Mouse (Mus musculus) macrophage (primary cell): Measurements from ENCODE around the gene Gm1110. TPM values are rescaled to one million over a fixed set of nuclear protein-coding genes. Genes with fewer than 3 reads are reported as not detected.
"Not testable (repeated sequence)": the region's sequence is repeated elsewhere in the genome, so short reads cannot be mapped to it uniquely, and the experiment has no call there.

ENCODE experiments used
- H3K27ac ChIP-seq: fragments of 350-480 bp; formaldehyde crosslinking; 2 replicates; pipeline ENCODE4 v1.9.0; 2021
- H3K36me3 ChIP-seq: fragments of 350-480 bp; formaldehyde crosslinking; 2 replicates; pipeline ENCODE4 v1.9.0; 2021; ENCODE audit errors: inconsistent target
- H3K4me3 ChIP-seq: fragments of 350-480 bp; formaldehyde crosslinking; 2 replicates; pipeline ENCODE4 v1.9.0; 2021; ENCODE audit errors: inconsistent target
- H3K79me2 ChIP-seq: fragments of 350-480 bp; formaldehyde crosslinking; 2 replicates; pipeline ENCODE4 v1.9.0; 2021; ENCODE audit errors: inconsistent target
- WGBS: methylation state at CpG from one replicate; pipeline ENCODE4 v1.1.7; 2026; ENCODE audit warnings: inconsistent platforms; ENCODE audit not compliant: missing documents; 5-methylcytosine and 5-hydroxymethylcytosine counted together
- polyA plus RNA-seq: library from polyadenylated mRNA; stranded (reverse); fragments of 250-400 nt; gene quantifications from 3 replicates; pipeline ENCODE4 v1.2.4, GENCODE M21; 2018; ENCODE audit warnings: inconsistent platforms
- total RNA-seq, 78 experiments: library from RNA; depleted of rRNA; stranded (reverse); fragments of 250-400 nt; gene quantifications; 1 replicate in 9 of 78; 2 replicates in 24 of 78; 3 replicates in 43 of 78; 4 replicates in 2 of 78; pipeline ENCODE4 v1.2.4; 2018; ENCODE audit warnings: inconsistent platforms in 56 of 78

The Gm1110 gene
- total RNA-seq (2018; cell fraction: chromatin; rRNA removed), result not detected
- total RNA-seq (2018; cell fraction: cytosol; rRNA removed), result not detected
- not detected for total RNA-seq (2018; cell fraction: nucleus; rRNA removed)
- not detected in 3 replicates for polyA plus RNA-seq

GRCm38 (mm10) chr9:26922909-26923526, at the start of gene Gm1110:
Gene Gm1110, minus strand, starts transcription at chr9:26923111.
- no peaks in the 10 kb centered on the region for H3K36me3 ChIP-seq
- H3K4me3 ChIP-seq, result no peak within 1 kb of the TSS
- H3K79me2 ChIP-seq, result no peaks in the 10 kb centered on the region
- no peak within 1 kb of the TSS for H3K27ac ChIP-seq
- 51% methylated on average over 13 of the region's 13 CpGs for WGBS

DNA sequence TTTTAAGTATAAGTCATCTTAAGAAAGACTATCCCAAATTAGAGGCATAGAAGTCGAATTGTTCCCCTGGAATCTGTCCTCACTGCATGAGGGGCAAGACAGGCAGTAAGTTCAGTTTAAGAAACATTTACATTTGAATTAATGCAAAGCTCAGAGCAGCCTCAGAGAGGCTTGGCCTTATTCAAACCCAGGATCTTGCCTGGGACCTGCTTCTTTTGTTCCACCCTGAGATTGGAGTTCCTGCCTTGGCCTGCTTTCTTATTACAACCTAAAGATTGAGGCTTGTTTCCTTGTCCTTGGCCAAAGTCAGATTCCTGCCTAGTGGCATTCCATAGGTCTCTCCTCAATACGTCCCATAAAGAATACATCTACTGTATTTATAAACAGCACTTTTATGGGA, 24.9 kb upstream of the Gm1110 start:
- Histone ChIP-seq H3K4me3 (no peak overlapping the region), H3K79me2 (no peaks in the 10 kb centered on the region), H3K36me3 (no peaks in the 10 kb centered on the region), H3K27ac (no peak overlapping the region)
- 90% methylated on average over 2 of the region's 2 CpGs for WGBS

GRCm38 (mm10) chr9:26924146-26924545, 1.2 kb upstream of the Gm1110 start:
- 57% methylated on average over 3 of the region's 3 CpGs for WGBS
- Histone ChIP-seq H3K79me2 (no peaks in the 10 kb centered on the region), H3K4me3 (no peak overlapping the region), H3K27ac (no peak overlapping the region), H3K36me3 (no peaks in the 10 kb centered on the region)

DNA sequence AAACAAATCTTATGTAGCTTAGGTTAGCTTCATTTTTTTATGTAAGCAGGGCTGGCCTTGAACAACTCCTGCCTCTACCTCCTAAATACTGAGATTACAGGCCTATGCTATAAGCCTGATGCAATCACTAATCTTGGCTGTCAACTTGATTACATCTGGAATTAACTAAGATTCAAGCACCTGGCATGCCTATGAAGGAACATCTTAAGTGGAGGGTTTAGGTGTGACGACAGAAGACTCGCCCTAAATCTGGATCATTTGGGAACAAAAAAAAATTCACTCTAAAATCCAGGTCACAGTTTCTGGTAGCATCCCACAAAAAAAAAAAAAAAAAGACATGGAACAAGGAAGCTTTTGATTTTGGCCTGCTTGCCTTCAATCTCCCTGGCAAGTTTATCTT, 3.1 kb downstream of the Gm1110 start:
- 88% methylated on average over 2 of the region's 2 CpGs for WGBS
- no peak overlapping the region for H3K4me3 ChIP-seq
- H3K27ac ChIP-seq, result no peak overlapping the region
- H3K79me2 ChIP-seq, result no peaks in the 10 kb centered on the region
- H3K36me3 ChIP-seq, result no peaks in the 10 kb centered on the region

- Histone ChIP-seq H3K27ac (no peak overlapping the region), H3K36me3 (no peaks in the 10 kb centered on the region), H3K4me3 (no peak overlapping the region), H3K79me2 (no peaks in the 10 kb centered on the region)
- WGBS, result 78% methylated on average over 4 of the region's 4 CpGs
Measured at GRCm38 (mm10) chr9:26913150-26913549, 9.8 kb downstream of the Gm1110 start.

GRCm38 (mm10) chr9:26911251-26911650, 11.7 kb downstream of the Gm1110 start:
- H3K36me3 ChIP-seq, result no peaks in the 10 kb centered on the region
- H3K4me3 ChIP-seq, result no peak overlapping the region
- no peaks in the 10 kb centered on the region for H3K79me2 ChIP-seq
- no peak overlapping the region for H3K27ac ChIP-seq
- WGBS, result 82% methylated on average over 1 of the region's 1 CpGs

- H3K27ac ChIP-seq, H3K36me3 ChIP-seq, H3K4me3 ChIP-seq, H3K79me2 ChIP-seq: not testable (repeated sequence)
- 76% methylated on average over 7 of the region's 7 CpGs for WGBS
Measured at GRCm38 (mm10) chr9:26869856-26870255, 53.1 kb downstream of the Gm1110 start.

DNA sequence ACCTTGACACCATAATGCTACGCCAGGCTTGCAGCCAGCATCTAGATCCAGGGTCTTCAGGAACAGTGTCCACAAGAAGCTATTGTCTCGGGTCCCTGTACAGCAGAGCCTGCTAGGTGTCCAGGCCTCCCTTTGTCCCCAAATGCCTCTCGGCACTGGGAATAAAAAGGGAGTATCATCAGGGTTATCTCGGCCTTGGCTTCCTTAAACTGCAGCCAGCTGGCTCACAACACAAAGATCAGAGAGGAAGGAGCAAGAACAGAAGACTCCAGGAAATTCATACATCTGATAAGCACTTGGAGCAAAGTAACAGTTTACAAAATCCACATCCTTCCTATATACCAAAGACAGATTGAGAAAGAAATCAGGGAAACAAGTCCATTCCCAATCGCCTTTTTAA, 62.2 kb downstream of the Gm1110 start, which contains the start of gene Glb1l3:
Gene Glb1l3 (minus strand): TSS at position 140 of the 400 bp plus-strand sequence.
- no peaks in the 10 kb centered on the region for H3K36me3 ChIP-seq
- H3K4me3 ChIP-seq, result no peak within 1 kb of the TSS
- H3K79me2 ChIP-seq, result no peaks in the 10 kb centered on the region
- 57% methylated on average over 5 of the region's 5 CpGs for WGBS
- H3K27ac ChIP-seq, result no peak within 1 kb of the TSS

DNA sequence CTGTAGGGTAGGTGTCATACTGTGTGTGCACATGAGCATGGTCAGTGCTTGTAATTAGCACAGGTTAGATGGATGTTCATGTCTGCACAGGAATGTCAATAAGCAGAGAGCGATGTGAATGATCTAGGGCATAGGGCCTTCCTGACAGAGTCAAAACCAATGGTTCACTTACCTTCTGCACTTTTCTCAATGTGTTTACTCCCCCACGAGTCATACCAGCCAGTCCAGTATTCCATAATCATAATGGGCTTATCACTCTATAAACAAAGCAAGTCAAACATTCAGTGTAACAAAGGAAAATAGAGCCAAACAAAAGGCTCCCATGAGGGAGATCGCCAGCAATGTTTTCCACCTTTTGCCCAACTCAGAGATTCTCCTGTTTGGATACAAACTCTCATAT, 91.8 kb downstream of the Gm1110 start:
- 84% methylated on average over 3 of the region's 3 CpGs for WGBS
- no peaks in the 10 kb centered on the region for H3K36me3 ChIP-seq
- H3K27ac ChIP-seq, result no peak overlapping the region
- no peaks in the 10 kb centered on the region for H3K79me2 ChIP-seq
- H3K4me3 ChIP-seq, result no peak overlapping the region

Other genes starting within 250 kb of the Gm1110 start
- not detected in 3 replicates for gene B3gat1, start 189.4 kb downstream of the Gm1110 start, polyA plus RNA-seq
- gene Glb1l2, start 116.6 kb downstream of the Gm1110 start, polyA plus RNA-seq, result not detected in 3 replicates
- not detected in 3 replicates for gene Glb1l3, start 62.2 kb downstream of the Gm1110 start, polyA plus RNA-seq
- 11.5 to 22.4 TPM (median 17.3 TPM) in 3 replicates for gene Acad8, start 76.5 kb upstream of the Gm1110 start, polyA plus RNA-seq
- gene Thyn1, start 76.6 kb upstream of the Gm1110 start, polyA plus RNA-seq, result 45.0 to 95.8 TPM (median 60.2 TPM) in 3 replicates
- gene Vps26b, start 107.0 kb upstream of the Gm1110 start, polyA plus RNA-seq, result 30.1 to 35.5 TPM (median 31.6 TPM) in 3 replicates
- 5.3 to 14.7 TPM (median 8.5 TPM) in 3 replicates for gene Ncapd3, start 107.1 kb upstream of the Gm1110 start, polyA plus RNA-seq
- gene Jam3, start 232.3 kb upstream of the Gm1110 start, polyA plus RNA-seq, result not detected in 3 replicates